Mouse (Mus musculus) spleen, adult 10 weeks (tissue): ENCODE data around the gene Sdhaf4. TPM values are rescaled to one million over a fixed set of nuclear protein-coding genes. Genes with fewer than 3 reads are reported as not detected.

Experiments
- polyA plus RNA-seq: library from polyadenylated mRNA; stranded (reverse); fragments of 350-450 nt; fragmentation: Illumina TruSeq; extraction: RNeasy Lipid Tissue Mini Kit (QIAGEN cat#74804); gene quantifications from one replicate; pipeline ENCODE4 v1.2.3, GENCODE M21; 2015; ENCODE audit warnings: low replicate concordance; ENCODE audit not compliant: insufficient read depth

Sdhaf4 gene
- 39.9 TPM for polyA plus RNA-seq

DNA sequence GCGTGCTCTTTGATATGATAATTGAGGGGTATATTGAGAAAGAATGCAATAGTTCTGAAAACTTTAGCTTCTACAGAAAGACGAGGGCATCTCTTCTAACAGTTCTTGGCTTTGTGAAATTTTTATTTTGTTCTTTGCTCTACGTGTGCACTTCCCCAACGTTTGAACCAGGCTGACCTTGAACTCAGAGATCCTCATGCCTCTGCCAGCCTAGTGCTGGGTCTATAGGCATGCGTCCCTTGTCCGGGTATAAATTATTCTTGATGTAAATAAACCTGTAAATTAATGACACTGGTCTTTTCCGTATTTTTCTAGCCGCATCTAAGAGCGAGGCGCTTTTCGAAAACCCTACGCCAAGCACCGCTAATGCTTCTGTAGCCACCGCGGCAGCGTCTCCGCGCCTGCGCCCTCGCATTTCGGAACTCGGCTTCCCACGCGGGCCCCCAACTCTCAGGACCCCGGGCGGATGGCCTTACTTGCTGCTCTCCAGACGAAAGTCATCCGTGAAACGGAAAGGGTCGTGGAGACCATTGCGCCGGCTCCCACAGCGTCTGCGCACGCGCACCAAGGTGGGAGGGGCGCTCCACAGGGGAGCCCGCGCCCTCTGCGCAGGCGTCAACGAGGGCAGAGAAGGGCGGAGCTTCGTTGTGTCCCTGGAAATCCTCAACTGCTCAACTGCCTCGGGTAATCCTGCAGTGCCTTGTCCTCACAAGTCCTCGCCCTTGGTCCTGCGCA lies at the start of gene Sdhaf4:
Sdhaf4 (minus strand) TSS at position 587 of the 735 bp plus-strand sequence.

Other genes with a start within 250 kb of the Sdhaf4 start
- gene B3gat2, start 243.9 kb downstream of the Sdhaf4 start, polyA plus RNA-seq: not detected
- 62.7 TPM for gene Smap1, start 83.3 kb downstream of the Sdhaf4 start, polyA plus RNA-seq
- gene Fam135a, start 94.7 kb upstream of the Sdhaf4 start, polyA plus RNA-seq: 8.7 TPM
- gene Col9a1, start 172.0 kb upstream of the Sdhaf4 start, polyA plus RNA-seq: not detected